Mouse (Mus musculus) heart, postnatal 25 days (tissue): Measurements from ENCODE around the gene Tram2. TPM values are rescaled to one million over a fixed set of nuclear protein-coding genes. Genes with fewer than 3 reads are reported as not detected.
A peak's percentile ranks its signal among the peaks of the same experiment; 100 is the strongest.

Experiments used
- DNase-seq: peaks from one replicate; pipeline ENCODE4 v3.0.0; 2022; ENCODE audit warnings: low spot score
- intact Hi-C: fragments of 180-260 bp; cut with DNase I; formaldehyde crosslinking; loops from one replicate; pipeline ENCODE4 v1.15.1; 2025
- total RNA-seq, 2 experiments: library from RNA; stranded (reverse); gene quantifications; 2 replicates each; pipeline ENCODE4 v1.2.3; 2021

Gene Tram2
- total RNA-seq, 2 experiments from 2014 or later: 6.9 to 7.4 TPM

DNA sequence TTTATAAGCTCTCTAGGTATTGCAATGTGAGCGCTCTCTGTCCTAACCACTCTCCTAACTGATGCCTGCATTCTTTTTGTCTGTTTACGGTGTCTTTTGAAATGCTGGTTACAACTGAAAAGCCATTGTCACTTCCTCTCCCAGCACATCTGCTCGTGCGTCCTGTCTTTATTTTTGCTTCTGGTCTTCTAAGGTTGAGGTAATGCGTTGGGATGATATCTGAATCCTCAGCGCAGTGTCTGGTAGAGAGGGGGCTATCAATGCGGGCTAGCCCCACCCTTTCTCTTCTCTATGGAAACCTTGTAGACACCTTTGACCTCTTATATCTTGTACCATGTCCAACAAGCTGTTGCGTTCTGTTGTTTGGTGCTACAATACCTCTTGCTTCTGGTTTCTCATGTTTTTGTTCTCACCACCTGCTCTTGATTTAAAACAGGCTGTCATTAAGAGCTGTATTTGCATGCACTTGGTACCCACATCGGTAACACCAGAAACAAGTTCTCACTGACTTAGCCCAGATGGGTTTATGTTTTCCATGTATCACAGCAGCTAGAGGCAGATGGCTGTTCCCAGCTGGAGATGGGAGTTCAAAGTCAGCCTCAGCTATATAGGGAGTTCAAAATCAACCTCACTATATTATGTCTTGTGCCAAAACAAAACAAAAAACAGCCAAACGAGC is 92.5 kb downstream of the Tram2 start:
- intact Hi-C loops: no loop called here
- DNase-seq: no peak

DNA sequence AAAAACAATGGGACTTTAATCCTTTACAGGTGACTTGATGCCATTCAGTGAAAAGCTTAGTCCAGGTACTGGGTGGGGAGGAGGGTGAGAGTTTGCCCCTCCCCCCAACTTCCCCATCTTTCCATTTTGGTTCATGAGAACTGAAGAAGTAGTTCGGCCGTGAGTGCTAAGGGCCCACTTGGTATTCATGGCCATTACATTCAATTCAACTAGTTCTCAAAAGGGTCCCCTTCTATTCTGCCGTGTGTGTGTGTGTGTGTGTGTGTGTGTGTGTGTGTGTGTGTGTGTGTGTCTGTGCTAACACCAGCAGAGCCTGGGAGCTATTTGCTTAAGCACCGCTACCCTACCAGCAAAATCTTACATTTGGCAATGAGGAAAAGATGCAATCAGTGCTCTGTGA is 94.4 kb downstream of the Tram2 start:
- intact Hi-C loops: no loop called here

DNA sequence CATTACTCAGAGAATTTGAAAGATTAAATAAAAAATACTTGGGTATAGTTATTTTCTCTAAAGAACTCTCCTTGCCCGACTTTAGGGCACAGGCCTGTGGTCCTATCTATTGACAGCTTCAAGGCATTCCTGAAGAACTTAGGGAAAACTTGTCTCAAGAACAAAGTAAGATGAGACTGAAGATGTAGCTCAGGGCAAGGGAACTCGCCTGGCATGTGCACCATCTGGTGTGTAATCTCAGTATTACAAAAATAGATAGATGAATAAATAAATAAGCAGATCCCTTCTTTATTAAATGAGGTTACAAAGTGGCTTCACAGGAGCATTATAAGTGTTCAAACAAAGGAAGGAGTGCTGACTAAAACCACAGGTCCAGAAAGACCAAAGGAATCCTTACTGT is 94.9 kb downstream of the Tram2 start:
- intact Hi-C loops: no loop called here
- no peak for DNase-seq

More for the DNA sequence above, 94.4 kb downstream of the Tram2 start:
- DNase-seq: no peak

DNA sequence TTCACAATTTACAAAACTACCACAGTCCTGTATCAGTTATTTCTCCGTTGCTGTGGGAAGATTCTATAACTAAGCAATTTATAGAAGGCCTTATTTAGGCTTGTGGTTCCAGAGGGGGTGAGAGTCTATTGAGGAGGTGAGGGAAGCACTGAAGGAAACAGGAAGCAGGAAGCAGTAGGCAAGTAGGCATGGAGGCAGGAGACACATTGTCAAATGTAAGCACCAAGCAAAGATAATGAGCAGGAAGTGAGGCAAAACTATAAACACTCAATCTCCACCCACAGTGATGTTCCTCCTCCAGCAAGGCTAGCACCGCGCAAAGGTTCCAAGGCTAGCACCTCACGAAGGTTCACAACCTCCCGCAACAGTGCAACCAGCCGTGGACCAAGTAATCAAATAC is 97.3 kb downstream of the Tram2 start:
- DNase-seq: no peak
- intact Hi-C loops: no loop called here

- intact Hi-C loops: no loop called here
These were observed 98.5 kb downstream of the Tram2 start for GRCm38 (mm10) chr1:20980553-20980952.

GRCm38 (mm10) chr1:20974341-20975135 is 104.5 kb downstream of the Tram2 start:
- no peak for DNase-seq
- intact Hi-C loops: no loop called here

More at GRCm38 (mm10) chr1:20980553-20980952, 98.5 kb downstream of the Tram2 start:
- DNase-seq: no peak

- intact Hi-C loops: no loop called here
- no peak for DNase-seq
These were observed 105.6 kb downstream of the Tram2 start for GRCm38 (mm10) chr1:20973389-20973788.

DNA sequence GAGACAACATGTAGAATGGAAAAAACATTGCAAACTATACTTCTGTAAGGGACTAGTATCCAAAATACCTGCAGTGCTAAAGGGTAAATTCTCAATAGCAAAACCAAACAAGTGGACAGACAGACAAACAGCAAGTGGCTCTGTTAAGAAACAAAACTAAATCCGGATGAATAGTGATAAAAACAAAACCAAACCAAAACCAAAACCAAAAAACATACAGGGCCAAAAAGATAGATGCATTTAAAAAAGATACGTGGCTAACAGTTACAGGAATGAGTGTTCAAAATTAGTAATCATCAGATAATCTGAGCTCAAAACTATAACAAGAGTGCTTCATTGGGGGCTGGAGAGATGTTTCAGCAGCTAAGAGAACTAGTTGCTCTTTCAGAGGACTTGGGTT is 109.4 kb downstream of the Tram2 start:
- intact Hi-C loops: no loop called here
- no peak for DNase-seq

DNA sequence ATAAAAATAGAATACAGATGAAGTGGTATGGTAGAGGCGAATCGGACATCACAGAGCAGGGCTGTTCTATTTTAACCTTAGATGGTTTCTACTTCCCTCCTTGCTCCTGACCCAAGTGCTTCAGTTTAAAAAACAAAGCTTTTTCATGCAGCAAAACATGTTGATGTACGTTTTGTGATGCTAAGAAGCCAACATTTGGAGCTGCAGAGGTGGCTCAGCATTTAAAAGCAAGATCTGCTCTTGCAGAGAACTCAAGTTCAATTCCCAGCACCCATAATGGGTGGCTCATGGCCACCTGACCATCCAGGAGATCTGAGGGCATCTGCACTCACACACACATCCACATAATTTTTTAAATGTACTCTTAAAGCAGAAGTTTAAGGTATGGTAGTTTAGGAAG is 124.2 kb downstream of the Tram2 start:
- intact Hi-C loops: loop anchor here (5.0 kb wide), 1 partner anchor 122 kb away; the partner anchor contains the start of gene Tram2
- no peak for DNase-seq

GRCm38 (mm10) chr1:20951799-20952198 is 127.2 kb downstream of the Tram2 start:
- DNase-seq: no peak
- intact Hi-C loops: loop anchor here (5.0 kb wide), 1 partner anchor 126 kb away; the partner anchor contains the start of gene Tram2

- DNase-seq: peak; percentile 88
- intact Hi-C loops: loop anchor here (5.0 kb wide), 1 partner anchor 126 kb away; the partner anchor contains the start of gene Tram2
These were observed 127.7 kb downstream of the Tram2 start, which contains the start of gene Efhc1 for GRCm38 (mm10) chr1:20951300-20951763. Gene Efhc1 (plus strand): TSS chr1:20951626.

Other genes starting within 250 kb of the Tram2 start
- gene Paqr8, start 188.6 kb downstream of the Tram2 start, total RNA-seq: 1 to 10 TPM; 2.0 to 2.3 TPM
- under 1 TPM; 0.42 to 0.75 TPM for gene Efhc1, start 127.6 kb downstream of the Tram2 start, total RNA-seq
- 1 to 10 TPM; 1.8 to 2.9 TPM for gene Tmem14a, start 139.3 kb upstream of the Tram2 start, total RNA-seq
- 10 to 100 TPM in 1 of 2 experiments, 1 to 10 TPM in 1; 6.5 to 11.0 TPM for gene Gsta3, start 161.4 kb upstream of the Tram2 start, total RNA-seq